Mouse (Mus musculus): ENCODE measurements around the gene Capza1.

DNA sequence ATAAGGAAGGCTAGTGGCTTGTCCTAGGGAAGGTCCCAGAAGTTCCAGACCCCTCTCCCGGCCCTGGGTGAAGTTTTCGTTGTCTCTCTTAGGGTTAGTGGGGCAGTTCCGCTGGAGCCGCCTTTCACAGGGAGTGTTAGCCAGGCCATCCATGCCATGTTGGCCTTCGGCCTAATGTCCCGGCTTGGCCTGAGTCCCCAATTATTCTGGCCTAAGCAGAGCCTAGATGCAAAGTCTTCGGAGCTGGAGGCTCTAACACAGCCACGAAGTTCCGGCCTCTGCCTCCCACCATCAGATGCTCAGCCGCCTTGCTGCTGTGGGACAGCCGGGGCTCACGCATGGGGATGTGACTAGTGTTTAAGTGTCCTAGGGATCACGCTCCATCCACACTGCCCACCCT, 74.5 kb downstream of the Capza1 start:
- TF ChIP-seq GATA1 (IDR thresholded peaks at IDR 0.05; ENCODE audit: borderline replicate concordance, low read length) (no peak), FLI1 (IDR thresholded peaks at IDR 0.05; ENCODE audit: low read length) (no peak)
